Mouse (Mus musculus): ENCODE data around the gene Phf19. TPM values are rescaled to one million over a fixed set of nuclear protein-coding genes. Genes with fewer than 3 reads are reported as not detected.

Phf19 gene
- polyA plus RNA-seq, 1 experiment from 2014 or later: 35.1 TPM

GRCm38 (mm10) chr2:34945580-34945979, 31.8 kb upstream of the Phf19 start:
- Histone ChIP-seq H3K9ac (ENCODE audit: low read depth, low read length) (no peak overlapping the region), H3K4me2 (replicated peaks; ENCODE audit: low read depth, low read length) (no peak overlapping the region), H3K9me3 (ENCODE audit: control insufficient read depth, low read length) (no peaks in the 10 kb centered on the region), H3K4me3 (ENCODE audit: low read length) (no peak overlapping the region), H3K27me3 (ENCODE audit: control insufficient read depth, insufficient read depth, low read length) (no peaks in the 10 kb centered on the region), H3K27ac (ENCODE audit: low read depth, low read length) (no peak overlapping the region), H3K4me1 (ENCODE audit: control insufficient read depth, insufficient read depth, low read length) (no peaks in the 10 kb centered on the region), H3K36me3 (ENCODE audit: control insufficient read depth, insufficient read depth, low read length) (no peaks in the 10 kb centered on the region)
- ATAC-seq (ENCODE audit: low FRiP score, low TSS enrichment): no peak
- 73% methylated on average over 4 of the region's 4 CpGs for WGBS

- Histone ChIP-seq H3K4me2 (replicated peaks; ENCODE audit: low read depth, low read length) (no peak overlapping the region), H3K36me3 (ENCODE audit: control insufficient read depth, insufficient read depth, low read length) (no peaks in the 10 kb centered on the region), H3K9me3 (ENCODE audit: control insufficient read depth, low read length) (no peaks in the 10 kb centered on the region), H3K4me3 (ENCODE audit: low read length) (no peak overlapping the region), H3K4me1 (ENCODE audit: control insufficient read depth, insufficient read depth, low read length) (no peaks in the 10 kb centered on the region), H3K27me3 (ENCODE audit: control insufficient read depth, insufficient read depth, low read length) (no peaks in the 10 kb centered on the region), H3K27ac (ENCODE audit: low read depth, low read length) (no peak overlapping the region), H3K9ac (ENCODE audit: low read depth, low read length) (no peak overlapping the region)
- 14% methylated on average over 8 of the region's 8 CpGs for WGBS
- no peak for ATAC-seq (ENCODE audit: low FRiP score, low TSS enrichment)
Measured at GRCm38 (mm10) chr2:34944761-34945160, 30.9 kb upstream of the Phf19 start.

- H3K27me3 ChIP-seq (ENCODE audit: control insufficient read depth, insufficient read depth, low read length): no peaks in the 10 kb centered on the region
- no peak overlapping the region for H3K27ac ChIP-seq (ENCODE audit: low read depth, low read length)
- no peaks in the 10 kb centered on the region for H3K4me1 ChIP-seq (ENCODE audit: control insufficient read depth, insufficient read depth, low read length)
- no peak overlapping the region for H3K4me3 ChIP-seq (ENCODE audit: low read length)
- no peak for ATAC-seq (ENCODE audit: low FRiP score, low TSS enrichment)
- H3K9ac ChIP-seq (ENCODE audit: low read depth, low read length): no peak overlapping the region
- H3K9me3 ChIP-seq (ENCODE audit: control insufficient read depth, low read length): no peaks in the 10 kb centered on the region
- no peaks in the 10 kb centered on the region for H3K36me3 ChIP-seq (ENCODE audit: control insufficient read depth, insufficient read depth, low read length)
- 61% methylated on average over 13 of the region's 13 CpGs for WGBS
- H3K4me2 ChIP-seq (replicated peaks; ENCODE audit: low read depth, low read length): no peak overlapping the region
Measured at GRCm38 (mm10) chr2:34943556-34944120, 29.8 kb upstream of the Phf19 start.

GRCm38 (mm10) chr2:34941061-34941675, 27.3 kb upstream of the Phf19 start:
- H3K4me3 ChIP-seq (ENCODE audit: low read length): no peak overlapping the region
- WGBS: 80% methylated on average over 11 of the region's 11 CpGs

GRCm38 (mm10) chr2:34940246-34940645, 26.4 kb upstream of the Phf19 start:
- WGBS: 82% methylated on average over 5 of the region's 5 CpGs
- no peaks in the 10 kb centered on the region for H3K36me3 ChIP-seq (ENCODE audit: control insufficient read depth, insufficient read depth, low read length)
- H3K27ac ChIP-seq (ENCODE audit: low read depth, low read length): no peak overlapping the region
- no peaks in the 10 kb centered on the region for H3K27me3 ChIP-seq (ENCODE audit: control insufficient read depth, insufficient read depth, low read length)
- no peak overlapping the region for H3K9ac ChIP-seq (ENCODE audit: low read depth, low read length)
- H3K4me1 ChIP-seq (ENCODE audit: control insufficient read depth, insufficient read depth, low read length): peaks cover 17% of the 10 kb centered on the region
- ATAC-seq (ENCODE audit: low FRiP score, low TSS enrichment): no peak
- no peaks in the 10 kb centered on the region for H3K9me3 ChIP-seq (ENCODE audit: control insufficient read depth, low read length)
- no peak overlapping the region for H3K4me3 ChIP-seq (ENCODE audit: low read length)
- no peak overlapping the region for H3K4me2 ChIP-seq (replicated peaks; ENCODE audit: low read depth, low read length)

More at GRCm38 (mm10) chr2:34941061-34941675, 27.3 kb upstream of the Phf19 start:
- Histone ChIP-seq H3K9ac (ENCODE audit: low read depth, low read length) (no peak overlapping the region), H3K27me3 (ENCODE audit: control insufficient read depth, insufficient read depth, low read length) (no peaks in the 10 kb centered on the region), H3K27ac (ENCODE audit: low read depth, low read length) (no peak overlapping the region), H3K9me3 (ENCODE audit: control insufficient read depth, low read length) (no peaks in the 10 kb centered on the region), H3K36me3 (ENCODE audit: control insufficient read depth, insufficient read depth, low read length) (no peaks in the 10 kb centered on the region), H3K4me1 (ENCODE audit: control insufficient read depth, insufficient read depth, low read length) (peaks cover 17% of the 10 kb centered on the region), H3K4me2 (replicated peaks; ENCODE audit: low read depth, low read length) (no peak overlapping the region)
- ATAC-seq (ENCODE audit: low FRiP score, low TSS enrichment): no peak

GRCm38 (mm10) chr2:34938269-34939208, 24.7 kb upstream of the Phf19 start:
- 76% methylated on average over 8 of the region's 8 CpGs for whole genome bisulfite sequencing
- H3K36me3 ChIP-seq (ENCODE audit: control insufficient read depth, insufficient read depth, low read length): no peaks in the 10 kb centered on the region
- ATAC-seq (ENCODE audit: low FRiP score, low TSS enrichment): no peak
- no peak overlapping the region for H3K27ac ChIP-seq (ENCODE audit: low read depth, low read length)
- no peak overlapping the region for H3K4me2 ChIP-seq (replicated peaks; ENCODE audit: low read depth, low read length)
- no peaks in the 10 kb centered on the region for H3K9me3 ChIP-seq (ENCODE audit: control insufficient read depth, low read length)
- H3K4me1 ChIP-seq (ENCODE audit: control insufficient read depth, insufficient read depth, low read length): peaks cover 17% of the 10 kb centered on the region
- no peaks in the 10 kb centered on the region for H3K27me3 ChIP-seq (ENCODE audit: control insufficient read depth, insufficient read depth, low read length)
- H3K4me3 ChIP-seq (ENCODE audit: low read length): no peak overlapping the region
- no peak overlapping the region for H3K9ac ChIP-seq (ENCODE audit: low read depth, low read length)

GRCm38 (mm10) chr2:34937460-34937859, 23.6 kb upstream of the Phf19 start:
- Histone ChIP-seq H3K9me3 (ENCODE audit: control insufficient read depth, low read length) (no peaks in the 10 kb centered on the region), H3K27me3 (ENCODE audit: control insufficient read depth, insufficient read depth, low read length) (no peaks in the 10 kb centered on the region), H3K4me2 (replicated peaks; ENCODE audit: low read depth, low read length) (no peak overlapping the region), H3K9ac (ENCODE audit: low read depth, low read length) (no peak overlapping the region), H3K27ac (ENCODE audit: low read depth, low read length) (no peak overlapping the region), H3K4me1 (ENCODE audit: control insufficient read depth, insufficient read depth, low read length) (peaks cover 17% of the 10 kb centered on the region), H3K4me3 (ENCODE audit: low read length) (no peak overlapping the region), H3K36me3 (ENCODE audit: control insufficient read depth, insufficient read depth, low read length) (no peaks in the 10 kb centered on the region)
- 8% methylated on average over 5 of the region's 5 CpGs for WGBS
- no peak for ATAC-seq (ENCODE audit: low FRiP score, low TSS enrichment)

GRCm38 (mm10) chr2:34927320-34927719, 13.5 kb upstream of the Phf19 start:
- H3K27ac ChIP-seq (ENCODE audit: low read depth, low read length): no peak overlapping the region
- no peak overlapping the region for H3K4me2 ChIP-seq (replicated peaks; ENCODE audit: low read depth, low read length)
- no peaks in the 10 kb centered on the region for H3K4me1 ChIP-seq (ENCODE audit: control insufficient read depth, insufficient read depth, low read length)
- no peaks in the 10 kb centered on the region for H3K9me3 ChIP-seq (ENCODE audit: control insufficient read depth, low read length)
- H3K27me3 ChIP-seq (ENCODE audit: control insufficient read depth, insufficient read depth, low read length): no peaks in the 10 kb centered on the region
- H3K36me3 ChIP-seq (ENCODE audit: control insufficient read depth, insufficient read depth, low read length): no peaks in the 10 kb centered on the region
- ATAC-seq (ENCODE audit: low FRiP score, low TSS enrichment): 0 out of 2 replicates have a peak, but pooled peaks have one; percentile 49
- no peak overlapping the region for H3K4me3 ChIP-seq (ENCODE audit: low read length)
- H3K9ac ChIP-seq (ENCODE audit: low read depth, low read length): no peak overlapping the region
- WGBS: 61% methylated on average over 5 of the region's 5 CpGs

- no peaks in the 10 kb centered on the region for H3K9me3 ChIP-seq (ENCODE audit: control insufficient read depth, low read length)
- 13% methylated on average over 2 of the region's 2 CpGs for WGBS
- ATAC-seq (ENCODE audit: low FRiP score, low TSS enrichment): no peak
- no peaks in the 10 kb centered on the region for H3K36me3 ChIP-seq (ENCODE audit: control insufficient read depth, insufficient read depth, low read length)
- no peaks in the 10 kb centered on the region for H3K27me3 ChIP-seq (ENCODE audit: control insufficient read depth, insufficient read depth, low read length)
- H3K4me1 ChIP-seq (ENCODE audit: control insufficient read depth, insufficient read depth, low read length): no peaks in the 10 kb centered on the region
- no peak overlapping the region for H3K4me3 ChIP-seq (ENCODE audit: low read length)
- H3K27ac ChIP-seq (ENCODE audit: low read depth, low read length): no peak overlapping the region
- H3K9ac ChIP-seq (ENCODE audit: low read depth, low read length): no peak overlapping the region
- H3K4me2 ChIP-seq (replicated peaks; ENCODE audit: low read depth, low read length): no peak overlapping the region
Measured at GRCm38 (mm10) chr2:34922729-34923128, 8.9 kb upstream of the Phf19 start.

All from kidney, embryonic 14.5 days (tissue).